Mouse (Mus musculus) G1E (cell line): Measurements from ENCODE around the gene Sh2d6.

ENCODE experiments used
- CTCF ChIP-seq: IDR thresholded peaks from 2 replicates; pipeline ENCODE4 v1.5.1; 2012; ENCODE audit warnings: low read depth, low read length, inconsistent platforms, mixed read lengths
- GATA1 ChIP-seq: IDR thresholded peaks from 2 replicates; pipeline ENCODE4 v1.6.1; 2012; ENCODE audit warnings: borderline replicate concordance, low read length, inconsistent platforms, mixed read lengths
- GATA2 ChIP-seq: IDR thresholded peaks from 2 replicates; pipeline ENCODE4 v1.6.1; 2012; ENCODE audit warnings: low read depth, low read length, inconsistent platforms, borderline replicate concordance
- POLR2AphosphoS5 ChIP-seq: IDR thresholded peaks from 2 replicates; pipeline ENCODE4 v1.6.1; 2012; ENCODE audit warnings: low read depth, low read length, inconsistent platforms; ENCODE audit not compliant: insufficient replicate concordance
- TAL1 ChIP-seq: conservative IDR thresholded peaks from 2 replicates; pipeline ENCODE4 v1.6.1; 2012; ENCODE audit warnings: low read depth, low read length, inconsistent platforms, mixed read lengths

DNA sequence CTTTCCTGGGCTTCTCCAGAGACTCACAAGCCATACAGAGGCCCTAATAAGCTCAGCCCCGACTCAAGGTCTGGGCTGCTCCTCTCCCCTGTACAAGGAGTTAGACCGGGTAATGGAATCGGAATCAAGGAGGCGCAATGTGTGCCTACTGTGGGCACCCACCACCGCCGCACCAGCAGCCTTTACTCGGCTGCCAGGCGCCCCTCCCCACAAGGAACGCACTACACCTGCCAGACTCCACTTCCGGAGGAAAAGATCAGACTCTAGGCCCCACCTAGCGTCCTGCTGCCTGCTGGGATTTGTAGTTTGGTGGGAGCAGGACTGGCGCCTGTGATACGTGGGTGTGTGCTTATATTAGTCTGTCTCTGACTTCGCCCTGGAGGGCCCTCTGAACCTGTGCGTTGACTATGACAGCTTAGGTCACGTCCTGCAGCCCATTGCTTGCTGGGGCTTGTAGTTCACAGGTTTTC is 17.1 kb upstream of the Sh2d6 start:
- TF ChIP-seq CTCF (no peak), TAL1 (no peak), GATA1 (no peak), GATA2 (no peak), POLR2AphosphoS5 (no peak)
